Mouse (Mus musculus): Measurements from ENCODE around the gene Anxa11. TPM values are rescaled to one million over a fixed set of nuclear protein-coding genes. Genes with fewer than 3 reads are reported as not detected.
"Not testable (repeated sequence)": the region's sequence is repeated elsewhere in the genome, so short reads cannot be mapped to it uniquely, and the experiment has no call there.

Gene Anxa11
- total and polyA plus RNA-seq, 3 experiments: 7.6 to 40.5 TPM; not detected in 1

GRCm38 (mm10) chr14:25848237-25848636 lies 6.3 kb downstream of the Anxa11 start:
- no peak for DNase-seq (ENCODE audit: low read depth, low spot score)
- no peaks in the 10 kb centered on the region for H3K79me2 ChIP-seq (ENCODE audit: control insufficient read depth, insufficient read depth, low read length, poor library complexity)
- H3K27ac ChIP-seq (ENCODE audit: control insufficient read depth, low read depth, low read length): no peak overlapping the region
- no peak overlapping the region for H3K9ac ChIP-seq (ENCODE audit: control insufficient read depth, low read depth, low read length, poor library complexity, severe bottlenecking)
- TF ChIP-seq ZC3H11A (IDR thresholded peaks at IDR 0.05; ENCODE audit: low read depth, low read length): no peak
- TF ChIP-seq UBTF (IDR thresholded peaks at IDR 0.05; ENCODE audit: borderline replicate concordance, insufficient read depth, low read depth, low read length): no peak
- no peak for TF ChIP-seq MXI1 (IDR thresholded peaks at IDR 0.05; ENCODE audit: low read depth, low read length)
- TF ChIP-seq CHD1 (IDR thresholded peaks at IDR 0.05; ENCODE audit: low read depth, low read length): no peak
- no peak for TF ChIP-seq MYC (IDR thresholded peaks at IDR 0.05; ENCODE audit: low read depth, low read length)
- TF ChIP-seq SIN3A (IDR thresholded peaks at IDR 0.05; ENCODE audit: low read length): no peak
- TF ChIP-seq HCFC1 (IDR thresholded peaks at IDR 0.05; ENCODE audit: low read depth, low read length): no peak
- no peak for TF ChIP-seq KAT2A (conservative IDR thresholded peaks at IDR 0.05; ENCODE audit: low read depth, low read length)
- TF ChIP-seq JUND (IDR thresholded peaks at IDR 0.05; ENCODE audit: low read depth, low read length): no peak
- TF ChIP-seq USF2 (IDR thresholded peaks at IDR 0.05; ENCODE audit: borderline replicate concordance in 1 of 2, insufficient read depth in 1 of 2, low read depth in 1 of 2, low read length in 2 of 2): no peak
- TF ChIP-seq CTCF (IDR thresholded peaks at IDR 0.05 in 2 of 3, conservative IDR thresholded peaks at IDR 0.05 in 1 of 3; ENCODE audit: control insufficient read depth in 1 of 3, insufficient read depth in 1 of 3, low read depth in 2 of 3, low read length in 3 of 3, poor library complexity in 1 of 3, severe bottlenecking in 1 of 3): no peak
- no peak for TF ChIP-seq ZMIZ1 (IDR thresholded peaks at IDR 0.05; ENCODE audit: low read depth, low read length)
- no peak for TF ChIP-seq TCF12 (IDR thresholded peaks at IDR 0.05; ENCODE audit: low read depth, low read length)
- TF ChIP-seq EP300 (IDR thresholded peaks at IDR 0.05; ENCODE audit: low read depth in 1 of 2, low read length in 2 of 2): no peak
- H3K4me1 ChIP-seq (ENCODE audit: control insufficient read depth in 1 of 2, insufficient read depth in 2 of 2, low read length in 2 of 2): peaks cover 0 to 7% of the 10 kb centered on the region in 2 experiments; a peak in 1 of 4 replicates
- no peaks in the 10 kb centered on the region for H3K27me3 ChIP-seq (ENCODE audit: control insufficient read depth in 1 of 2, insufficient read depth in 2 of 2, low read length in 2 of 2)
- no peak overlapping the region for H3K4me3 ChIP-seq (ENCODE audit: control insufficient read depth in 1 of 2, insufficient read depth in 1 of 2, low read depth in 2 of 2, low read length in 2 of 2)
- peaks cover 0 to 6% of the 10 kb centered on the region in 2 experiments; a peak in 2 of 4 replicates for H3K36me3 ChIP-seq (ENCODE audit: control insufficient read depth in 1 of 2, insufficient read depth in 2 of 2, low read length in 2 of 2)
- no peaks in the 10 kb centered on the region for H3K9me3 ChIP-seq (replicated peaks; ENCODE audit: insufficient read depth, low read length)

- not testable (repeated sequence) for H3K9ac ChIP-seq (ENCODE audit: control insufficient read depth, low read depth, low read length, poor library complexity, severe bottlenecking); H3K27ac ChIP-seq (ENCODE audit: control insufficient read depth, low read depth, low read length); H3K36me3 ChIP-seq (ENCODE audit: control insufficient read depth in 1 of 2, insufficient read depth in 2 of 2, low read length in 2 of 2); H3K27me3 ChIP-seq (ENCODE audit: control insufficient read depth in 1 of 2, insufficient read depth in 2 of 2, low read length in 2 of 2); DNase-seq (ENCODE audit: low read depth, low spot score); H3K79me2 ChIP-seq (ENCODE audit: control insufficient read depth, insufficient read depth, low read length, poor library complexity); H3K9me3 ChIP-seq (replicated peaks; ENCODE audit: insufficient read depth, low read length); H3K4me3 ChIP-seq (ENCODE audit: control insufficient read depth in 1 of 2, insufficient read depth in 1 of 2, low read depth in 2 of 2, low read length in 2 of 2); H3K4me1 ChIP-seq (ENCODE audit: control insufficient read depth in 1 of 2, insufficient read depth in 2 of 2, low read length in 2 of 2)
- peak; percentile 54; the same call in 1 of the 2 replicates for TF ChIP-seq ZNF384 (IDR thresholded peaks at IDR 0.05; ENCODE audit: low read depth, low read length)
Observed at GRCm38 (mm10) chr14:25848708-25849107, 6.8 kb downstream of the Anxa11 start.

All from MEL (cell line).